Mouse (Mus musculus) hindbrain, embryonic 12.5 days (tissue): ENCODE measurements around the gene Sox10. TPM values are rescaled to one million over a fixed set of nuclear protein-coding genes. Genes with fewer than 3 reads are reported as not detected.

ENCODE experiments used
- ATAC-seq: fragments of 200-750 bp; cut with Nextera tagmentation; 2 replicates; pipeline ENCODE4 v1.8.0; 2017; ENCODE audit warnings: moderate TSS enrichment; ENCODE audit not compliant: low FRiP score
- H3K27ac ChIP-seq: fragments of 300-500 bp; sonication (generic); 2 replicates; pipeline ENCODE4 v1.5.1; 2016; ENCODE audit warnings: mild to moderate bottlenecking
- H3K27me3 ChIP-seq: fragments of 300-500 bp; sonication (generic); 2 replicates; pipeline ENCODE4 v1.6.1; 2016; ENCODE audit warnings: mild to moderate bottlenecking
- H3K36me3 ChIP-seq: fragments of 300-500 bp; sonication (generic); 2 replicates; pipeline ENCODE4 v1.6.1; 2016; ENCODE audit warnings: mild to moderate bottlenecking
- H3K4me1 ChIP-seq: fragments of 300-500 bp; sonication (generic); 2 replicates; pipeline ENCODE4 v1.6.1; 2016
- H3K4me2 ChIP-seq: fragments of 300-500 bp; sonication (generic); replicated peaks from 2 replicates; pipeline ENCODE4 v1.6.1; 2016; ENCODE audit warnings: mild to moderate bottlenecking
- H3K4me3 ChIP-seq: fragments of 300-500 bp; sonication (generic); 2 replicates; pipeline ENCODE4 v1.5.1; 2016; ENCODE audit warnings: mild to moderate bottlenecking
- H3K9ac ChIP-seq: fragments of 300-500 bp; sonication (generic); 2 replicates; pipeline ENCODE4 v1.6.1; 2016; ENCODE audit warnings: mild to moderate bottlenecking, moderate library complexity
- H3K9me3 ChIP-seq: fragments of 300-500 bp; sonication (generic); replicated peaks from 2 replicates; pipeline ENCODE4 v1.6.1; 2016; ENCODE audit warnings: mild to moderate bottlenecking
- WGBS: fragments of 180-500 bp; shearing (Covaris S2); methylation state at CpG from one replicate; pipeline ENCODE4 v1.1.7; 2016; 5-methylcytosine and 5-hydroxymethylcytosine counted together
- polyA plus RNA-seq: library from polyadenylated mRNA; unstranded; fragments of >200 nt; fragmentation: Nextera tagmentation; extraction: Ambion mirVana; gene quantifications from 2 replicates; pipeline ENCODE4 v1.2.1, GENCODE M21; 2016

Sox10 gene
- polyA plus RNA-seq, result 12.4 and 19.5 TPM in 2 replicates

DNA sequence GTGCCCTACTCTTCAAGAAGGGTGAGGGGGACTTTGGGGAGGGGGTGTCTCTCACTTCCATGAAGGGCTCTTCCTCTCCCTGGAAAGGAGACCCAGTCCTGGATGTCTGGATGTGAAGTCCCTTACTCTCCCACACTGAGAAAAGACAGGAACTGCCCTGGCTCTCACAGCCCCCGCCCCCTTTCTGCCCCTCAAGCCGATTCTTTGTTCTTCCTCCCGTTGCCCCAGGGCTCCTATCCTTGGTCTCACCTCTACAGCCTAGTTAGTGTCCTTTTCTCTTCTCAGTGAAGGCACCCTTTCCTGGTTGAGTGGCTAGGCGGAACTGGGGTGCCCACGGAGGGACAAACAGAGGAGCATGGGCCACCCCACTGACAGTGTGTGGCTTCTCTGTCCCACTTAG, at the start of gene Sox10:
Gene Sox10 (minus strand): TSS at position 101 of the 400 bp plus-strand sequence.
- Histone ChIP-seq H3K27ac (peak within 1 kb of the TSS; percentile 76), H3K36me3 (no peaks in the 10 kb centered on the region), H3K27me3 (peaks cover 65% of the 10 kb centered on the region), H3K4me1 (peaks cover 34% of the 10 kb centered on the region), H3K9me3 (no peaks in the 10 kb centered on the region), H3K4me3 (peak within 1 kb of the TSS; percentile 32), H3K9ac (peak within 1 kb of the TSS; percentile 44), H3K4me2 (peak within 1 kb of the TSS; percentile 31)
- no peak for ATAC-seq
- WGBS, result 47% methylated on average over 5 of the region's 5 CpGs

DNA sequence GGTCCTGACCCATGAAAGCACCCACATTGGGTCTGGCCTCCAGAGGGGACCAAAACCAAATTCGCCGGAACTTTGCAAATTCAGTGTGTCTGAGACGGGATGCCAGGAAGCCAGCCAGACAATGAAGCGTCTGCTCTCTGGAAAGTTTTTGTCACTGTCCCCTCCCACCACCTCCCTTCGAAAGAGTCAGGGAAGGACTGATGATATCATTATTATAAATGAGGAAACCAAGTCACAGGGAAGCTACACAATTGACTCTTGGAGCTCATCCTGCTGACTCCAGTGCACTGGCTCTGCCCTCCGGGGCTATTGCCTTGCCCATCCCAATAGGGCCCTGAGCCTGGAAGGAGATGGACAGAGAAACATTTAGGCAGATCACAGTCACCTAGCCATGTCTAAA, 48.6 kb upstream of the Sox10 start:
- no peaks in the 10 kb centered on the region for H3K36me3 ChIP-seq
- no peak for ATAC-seq
- WGBS, result 71% methylated on average over 6 of the region's 6 CpGs
- no peak overlapping the region for H3K4me2 ChIP-seq
- H3K4me3 ChIP-seq, result no peak overlapping the region
- no peak overlapping the region for H3K9ac ChIP-seq
- 0 out of 2 replicates have a peak, but pooled peaks cover 8% of the 10 kb centered on the region for H3K4me1 ChIP-seq
- H3K27me3 ChIP-seq, result no peaks in the 10 kb centered on the region
- H3K9me3 ChIP-seq, result no peaks in the 10 kb centered on the region
- 0 out of 2 replicates have a peak overlapping the region, but pooled peaks have one; percentile 32 for H3K27ac ChIP-seq

DNA sequence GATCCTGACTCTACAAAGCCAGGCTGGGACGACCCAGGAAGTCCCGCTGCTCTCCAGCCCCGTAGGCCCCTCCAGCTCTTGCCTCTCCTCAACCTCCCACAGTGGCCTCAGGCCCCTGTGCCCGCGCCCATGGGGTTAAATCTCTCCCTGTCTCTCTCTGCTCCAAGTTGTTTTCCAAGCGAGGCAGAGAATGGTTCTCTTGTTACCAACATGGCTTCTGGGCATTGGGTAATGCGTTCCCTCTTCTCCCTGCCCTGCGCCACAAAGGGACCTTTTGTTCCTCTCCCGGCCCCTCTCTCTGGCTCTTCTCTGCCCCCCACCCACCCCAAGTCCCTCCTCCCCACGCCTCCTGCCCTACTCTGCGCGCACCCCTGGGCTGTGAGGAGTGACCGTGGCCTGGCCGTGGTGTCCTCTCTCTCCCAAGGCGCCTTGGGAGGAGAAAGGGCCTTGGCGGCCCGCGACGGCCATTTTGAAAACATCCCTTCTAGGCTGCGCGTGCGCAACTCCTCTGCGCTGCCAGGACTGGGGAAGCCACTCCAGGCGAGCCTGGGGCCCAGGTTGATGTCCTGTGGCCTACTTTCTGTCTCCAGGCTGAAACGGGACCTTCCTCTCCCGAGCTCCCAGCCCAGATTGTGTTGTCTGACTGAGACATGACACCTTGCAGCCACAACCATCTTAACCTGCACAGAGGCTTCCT, 47.9 kb upstream of the Sox10 start:
- Histone ChIP-seq H3K4me1 (0 out of 2 replicates have a peak, but pooled peaks cover 9% of the 10 kb centered on the region), H3K27me3 (no peaks in the 10 kb centered on the region), H3K27ac (peak overlapping the region; percentile 32), H3K36me3 (no peaks in the 10 kb centered on the region), H3K4me3 (no peak overlapping the region), H3K9ac (no peak overlapping the region), H3K4me2 (no peak overlapping the region), H3K9me3 (no peaks in the 10 kb centered on the region)
- 80% methylated on average over 26 of the region's 26 CpGs for WGBS
- ATAC-seq, result no peak

DNA sequence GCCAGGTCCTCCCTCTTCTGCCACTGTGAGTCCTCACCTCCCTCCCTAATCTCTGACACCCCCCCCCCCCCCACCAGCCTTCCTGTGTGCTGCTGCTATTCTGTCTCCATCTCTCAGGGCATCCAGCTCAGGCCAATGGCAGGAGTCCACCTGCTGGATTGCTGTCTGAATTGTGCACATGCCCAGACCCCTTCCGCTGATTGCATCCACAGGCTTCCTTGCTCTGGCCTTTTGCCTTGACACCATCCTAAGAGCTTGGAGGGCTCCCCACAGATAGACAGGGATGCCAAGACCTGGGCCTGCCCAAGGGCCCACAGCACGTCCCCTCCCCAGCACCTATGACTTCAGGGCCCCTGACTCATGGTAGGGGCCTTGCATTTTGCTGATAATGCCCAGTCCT, 45.3 kb upstream of the Sox10 start:
- H3K4me2 ChIP-seq, result no peak overlapping the region
- H3K9me3 ChIP-seq, result no peaks in the 10 kb centered on the region
- H3K27ac ChIP-seq, result no peak overlapping the region
- no peaks in the 10 kb centered on the region for H3K36me3 ChIP-seq
- WGBS, result 74% methylated on average over 2 of the region's 2 CpGs
- no peak overlapping the region for H3K4me3 ChIP-seq
- no peaks in the 10 kb centered on the region for H3K27me3 ChIP-seq
- H3K9ac ChIP-seq, result no peak overlapping the region
- H3K4me1 ChIP-seq, result 0 out of 2 replicates have a peak, but pooled peaks cover 9% of the 10 kb centered on the region
- ATAC-seq, result no peak

DNA sequence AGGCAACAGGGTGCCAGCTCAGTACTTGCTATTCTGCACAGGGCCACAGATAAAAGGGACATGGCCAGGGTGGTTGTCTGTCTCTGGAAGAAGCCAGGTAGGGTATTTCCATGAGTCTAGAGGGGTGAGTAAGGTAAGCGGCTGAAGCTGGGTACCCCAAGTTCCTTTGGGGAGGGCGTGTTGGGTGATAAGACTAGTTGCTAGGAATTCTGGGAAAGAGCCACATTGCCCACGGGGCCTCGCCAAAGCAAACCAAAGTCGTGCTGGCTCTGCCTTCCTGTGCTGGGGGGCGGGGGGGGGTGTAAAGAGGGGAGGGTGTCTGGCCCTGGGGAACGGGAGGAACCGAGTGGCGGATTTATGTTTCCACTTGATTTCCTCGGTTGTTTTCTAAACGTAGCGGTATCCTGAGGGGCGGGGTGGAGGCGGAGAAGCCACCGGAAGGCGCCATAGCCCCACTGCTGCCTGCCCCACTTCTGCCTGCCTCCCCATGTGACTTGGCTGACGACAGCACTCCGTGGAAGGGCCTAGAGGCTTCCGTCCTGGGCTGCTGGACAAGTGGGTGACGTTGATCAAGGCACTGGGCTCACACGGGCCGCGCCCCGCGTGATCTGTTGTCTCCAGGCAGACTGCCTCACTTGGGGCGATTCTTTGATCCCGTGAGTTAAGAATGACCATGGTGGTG, 43.9 kb upstream of the Sox10 start:
- Histone ChIP-seq H3K27ac (no peak overlapping the region), H3K9ac (no peak overlapping the region), H3K4me3 (no peak overlapping the region), H3K9me3 (no peaks in the 10 kb centered on the region), H3K36me3 (no peaks in the 10 kb centered on the region), H3K27me3 (no peaks in the 10 kb centered on the region), H3K4me2 (no peak overlapping the region), H3K4me1 (0 out of 2 replicates have a peak, but pooled peaks cover 9% of the 10 kb centered on the region)
- 78% methylated on average over 27 of the region's 27 CpGs for WGBS
- ATAC-seq, result no peak

DNA sequence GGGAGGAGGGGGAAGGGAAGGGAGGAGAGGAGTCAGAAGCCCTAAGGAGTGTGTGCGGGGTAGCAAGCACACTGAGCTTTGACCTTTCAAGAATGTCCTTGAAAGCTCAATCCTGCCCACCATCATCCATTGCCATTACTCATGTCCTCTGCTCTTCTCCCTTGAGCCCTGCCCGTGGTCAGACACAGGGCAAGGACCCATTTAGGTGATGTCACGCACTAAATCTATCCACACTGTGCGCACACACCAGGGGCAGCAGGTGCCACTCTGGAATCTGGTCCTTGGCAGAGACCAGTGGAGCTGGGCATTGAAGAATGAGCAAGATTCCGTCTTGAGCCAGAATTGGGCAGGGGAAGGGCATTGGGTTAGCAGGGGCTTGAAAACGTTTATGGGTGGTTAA, 43.2 kb upstream of the Sox10 start:
- no peaks in the 10 kb centered on the region for H3K9me3 ChIP-seq
- no peaks in the 10 kb centered on the region for H3K36me3 ChIP-seq
- H3K27ac ChIP-seq, result no peak overlapping the region
- H3K4me3 ChIP-seq, result no peak overlapping the region
- no peaks in the 10 kb centered on the region for H3K27me3 ChIP-seq
- no peak overlapping the region for H3K4me2 ChIP-seq
- no peak overlapping the region for H3K9ac ChIP-seq
- 77% methylated on average over 6 of the region's 6 CpGs for WGBS
- peaks cover 6% of the 10 kb centered on the region; the same call in 1 of the 2 replicates for H3K4me1 ChIP-seq
- ATAC-seq, result no peak

DNA sequence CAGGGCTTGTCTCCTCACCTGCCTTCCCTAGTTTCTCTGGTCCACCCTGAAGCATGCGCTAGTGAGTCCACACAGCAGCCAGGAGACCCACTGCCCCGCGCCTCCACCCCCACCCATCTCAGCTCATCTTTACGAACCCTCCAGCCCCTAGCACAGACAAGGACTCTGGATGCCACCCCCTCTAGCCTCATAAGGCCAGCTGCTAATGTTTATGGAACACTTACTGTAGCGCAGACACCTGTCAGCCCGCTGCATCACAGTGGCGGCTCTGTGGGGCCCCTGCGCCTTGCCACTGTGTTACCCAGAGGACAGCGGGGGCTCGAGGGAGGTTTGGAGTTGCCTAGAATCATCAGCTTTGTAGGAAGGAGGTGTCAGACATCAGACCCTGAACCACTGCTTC, 37.5 kb upstream of the Sox10 start:
- no peak overlapping the region for H3K4me3 ChIP-seq
- 0 out of 2 replicates have a peak overlapping the region, but pooled peaks have one; percentile 7 for H3K4me2 ChIP-seq

DNA sequence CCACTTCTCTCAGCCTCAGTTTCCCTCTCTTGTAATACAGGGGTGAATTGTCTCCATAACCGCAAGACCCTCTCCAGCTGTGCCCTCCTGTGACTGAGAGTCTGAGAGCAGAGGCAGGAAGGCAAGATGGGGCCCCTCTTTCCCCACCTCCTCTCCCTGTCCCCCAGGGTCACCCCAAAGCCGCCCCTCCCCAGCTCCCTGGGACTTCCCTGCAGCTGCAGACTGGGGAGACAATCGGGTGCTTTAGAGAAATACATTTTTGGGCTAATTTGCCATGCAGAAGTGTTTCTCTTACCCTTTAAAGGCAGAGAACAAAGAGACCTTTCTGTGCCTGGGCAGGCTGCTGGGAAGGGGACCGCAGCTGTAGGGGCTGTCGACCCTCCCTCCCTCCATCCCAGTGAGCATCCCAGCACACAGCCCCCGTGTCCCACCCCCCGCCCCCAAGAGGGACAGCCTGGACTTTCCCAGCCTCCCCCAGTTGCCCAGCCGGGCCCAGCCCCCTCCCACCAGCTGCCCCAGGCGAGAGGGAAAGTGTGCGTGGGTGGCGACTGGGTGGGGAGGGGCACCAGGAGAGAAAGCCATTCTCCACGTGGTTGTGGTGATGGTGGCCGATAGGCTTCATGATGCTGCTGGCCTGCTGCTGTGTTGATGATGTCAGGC, 36.6 kb upstream of the Sox10 start:
- WGBS, result 7% methylated on average over 13 of the region's 13 CpGs
- peak overlapping the region; percentile 79 for H3K27ac ChIP-seq
- ATAC-seq, result peak; percentile 82
- peaks cover 23% of the 10 kb centered on the region for H3K4me1 ChIP-seq
- no peak overlapping the region for H3K4me3 ChIP-seq
- H3K36me3 ChIP-seq, result no peaks in the 10 kb centered on the region
- no peaks in the 10 kb centered on the region for H3K9me3 ChIP-seq
- no peak overlapping the region for H3K9ac ChIP-seq
- H3K27me3 ChIP-seq, result no peaks in the 10 kb centered on the region
- peak overlapping the region; percentile 33 for H3K4me2 ChIP-seq

More for the DNA sequence above, 37.5 kb upstream of the Sox10 start:
- Histone ChIP-seq H3K9me3 (no peaks in the 10 kb centered on the region), H3K27ac (peak overlapping the region; percentile 79), H3K4me1 (peaks cover 23% of the 10 kb centered on the region), H3K9ac (no peak overlapping the region), H3K27me3 (no peaks in the 10 kb centered on the region), H3K36me3 (no peaks in the 10 kb centered on the region)
- ATAC-seq, result peak; percentile 57
- WGBS, result 29% methylated on average over 10 of the region's 10 CpGs

DNA sequence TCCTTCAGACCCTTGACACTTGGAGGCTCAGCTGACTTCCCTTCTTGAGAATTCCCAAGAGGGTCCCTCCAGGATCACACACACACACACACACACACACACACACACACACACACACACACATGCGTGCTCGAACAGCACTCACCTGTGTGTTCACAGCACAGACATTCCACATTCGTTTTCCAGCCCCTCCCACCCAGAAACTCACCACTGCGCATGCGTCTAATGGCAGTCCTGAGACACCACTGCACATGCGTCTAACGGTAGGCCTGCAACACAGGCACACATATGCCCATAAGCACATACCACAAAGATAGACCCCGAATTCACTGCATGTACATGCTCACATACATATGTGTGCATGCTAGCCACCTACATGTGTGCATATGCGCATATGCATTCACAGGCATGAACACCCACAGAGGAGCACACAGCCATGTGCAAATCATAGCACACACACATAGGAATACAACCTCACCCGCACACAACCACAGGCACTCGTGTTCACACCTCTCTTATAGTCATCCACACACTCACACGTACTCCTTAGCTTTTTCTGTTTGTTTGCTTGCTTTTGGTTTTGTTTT, 34.4 kb upstream of the Sox10 start:
- H3K4me1 ChIP-seq, result peaks cover 28% of the 10 kb centered on the region

DNA sequence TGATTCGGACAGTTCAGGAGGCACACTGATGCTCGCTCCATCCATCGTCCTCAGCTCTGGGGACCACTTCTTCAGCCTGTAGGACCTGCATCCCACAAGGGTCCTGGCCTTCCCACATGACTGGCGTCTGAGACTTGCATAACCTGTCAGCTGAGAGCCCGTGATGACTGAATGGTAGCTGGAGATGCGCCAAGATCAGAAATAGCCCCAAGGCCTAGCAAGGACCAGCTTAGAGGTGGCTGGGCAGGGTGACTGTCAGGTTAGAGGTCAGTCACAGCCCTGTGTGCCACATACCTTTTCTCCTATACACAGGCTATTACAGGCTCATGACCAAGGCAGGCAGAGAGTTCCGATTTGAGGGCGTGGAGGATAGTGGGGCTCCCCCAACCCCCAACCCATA, 30.5 kb upstream of the Sox10 start:
- Histone ChIP-seq H3K4me1 (peaks cover 29% of the 10 kb centered on the region), H3K4me2 (no peak overlapping the region), H3K36me3 (no peaks in the 10 kb centered on the region), H3K27me3 (no peaks in the 10 kb centered on the region), H3K9me3 (no peaks in the 10 kb centered on the region), H3K4me3 (no peak overlapping the region), H3K27ac (no peak overlapping the region), H3K9ac (no peak overlapping the region)
- WGBS, result 86% methylated on average over 8 of the region's 8 CpGs
- no peak for ATAC-seq

More for the DNA sequence above, 34.4 kb upstream of the Sox10 start:
- 96% methylated on average over 12 of the region's 12 CpGs for WGBS
- Histone ChIP-seq H3K36me3 (no peaks in the 10 kb centered on the region), H3K4me2 (no peak overlapping the region), H3K9me3 (no peaks in the 10 kb centered on the region), H3K9ac (no peak overlapping the region), H3K27ac (no peak overlapping the region), H3K27me3 (no peaks in the 10 kb centered on the region), H3K4me3 (no peak overlapping the region)
- ATAC-seq, result no peak

DNA sequence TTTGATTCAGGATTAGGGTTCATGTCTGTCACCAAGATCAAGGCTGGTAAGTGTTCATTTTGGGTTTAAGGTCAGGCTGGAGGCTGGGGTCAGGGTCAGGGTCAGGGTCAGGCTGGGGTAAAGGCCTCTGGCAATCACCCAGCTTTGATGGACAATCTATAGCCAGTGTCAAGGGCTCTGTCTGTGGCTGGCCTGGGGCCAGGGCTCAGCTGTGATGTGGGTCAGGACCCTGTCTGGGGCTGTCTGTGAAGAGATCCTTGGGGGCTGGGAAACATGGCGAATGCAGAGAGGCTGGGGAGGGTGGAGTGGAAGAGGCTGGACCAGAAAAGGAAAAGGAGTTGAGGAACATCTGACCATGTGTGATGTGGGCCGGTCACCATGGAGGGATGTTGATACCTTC, 29.9 kb upstream of the Sox10 start:
- H3K27ac ChIP-seq, result no peak overlapping the region

DNA sequence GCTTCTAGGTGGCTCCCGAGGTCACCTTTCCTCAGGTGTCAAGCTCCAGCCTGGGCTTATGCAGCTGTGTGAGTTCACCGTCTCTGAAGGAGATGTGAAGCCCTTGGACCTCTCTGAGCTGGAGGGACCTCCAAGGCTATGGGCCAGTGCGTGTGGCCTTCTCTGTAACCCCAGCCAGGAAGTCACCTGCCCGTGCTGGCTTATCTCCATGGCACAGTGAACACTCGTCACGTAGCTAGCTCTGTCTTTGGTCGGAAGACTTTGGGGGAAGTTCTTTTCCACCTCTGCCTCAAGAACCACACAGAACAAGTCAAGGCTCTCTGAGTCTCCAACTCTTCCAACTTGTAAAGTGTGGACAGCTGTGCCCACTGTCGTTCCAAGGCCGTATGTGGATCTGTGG, 29.0 kb upstream of the Sox10 start:
- peak overlapping the region; percentile 92 for H3K27ac ChIP-seq
- no peak overlapping the region for H3K4me2 ChIP-seq
- WGBS, result 81% methylated on average over 9 of the region's 9 CpGs
- H3K4me3 ChIP-seq, result no peak overlapping the region
- peaks cover 29% of the 10 kb centered on the region for H3K4me1 ChIP-seq
- H3K9me3 ChIP-seq, result no peaks in the 10 kb centered on the region
- ATAC-seq, result no peak
- H3K9ac ChIP-seq, result no peak overlapping the region
- H3K27me3 ChIP-seq, result no peaks in the 10 kb centered on the region
- no peaks in the 10 kb centered on the region for H3K36me3 ChIP-seq

More for the DNA sequence above, 29.9 kb upstream of the Sox10 start:
- H3K27me3 ChIP-seq, result no peaks in the 10 kb centered on the region
- peaks cover 29% of the 10 kb centered on the region for H3K4me1 ChIP-seq
- H3K9me3 ChIP-seq, result no peaks in the 10 kb centered on the region
- ATAC-seq, result no peak
- no peak overlapping the region for H3K4me3 ChIP-seq
- no peak overlapping the region for H3K4me2 ChIP-seq
- H3K36me3 ChIP-seq, result no peaks in the 10 kb centered on the region
- WGBS, result 61% methylated on average over 2 of the region's 2 CpGs
- H3K9ac ChIP-seq, result no peak overlapping the region
